ENCODE assay signal across 8 mouse cellular contexts in genomic region chr8:111033482-111034215, GRCm38 (mm10). TPM values are rescaled to one million over a fixed set of nuclear protein-coding genes. Genes with fewer than 3 reads are reported as not detected.
DNase-seq lines count a peak whose midpoint lies in the region; ATAC-seq lines count a peak whose summit lies in the region.

No protein-coding gene starts in this region.

- H3K27me3 ChIP-seq in hindbrain, embryonic 12.5 days, result peaks cover 10% of the 10 kb centered on the region; the same call in 1 of the 2 replicates

- H3K36me3 ChIP-seq in hindbrain, embryonic 12.5 days, result peaks cover 15% of the 10 kb centered on the region

- H3K4me1 ChIP-seq in hindbrain, embryonic 12.5 days, result peaks cover 15% of the 10 kb centered on the region

- H3K9ac ChIP-seq in hindbrain, embryonic 12.5 days, result peak overlapping the region; percentile 82

- H3K9me3 ChIP-seq in hindbrain, embryonic 12.5 days (replicated peaks), result no peaks in the 10 kb centered on the region

- H3K4me2 ChIP-seq in hindbrain, embryonic 12.5 days (replicated peaks), result peak overlapping the region; percentile 75

- WGBS in hindbrain, embryonic 12.5 days, result 7% methylated on average over 37 of the region's 37 CpGs

- peak overlapping the region; percentile 82 for H3K4me3 ChIP-seq in hindbrain, embryonic 12.5 days

- H3K27ac ChIP-seq in hindbrain, embryonic 12.5 days, result peak overlapping the region; percentile 91

- peak; percentile 100 for DNase-seq in NIH3T3 (ENCODE audit: low read depth)
- peak; percentile 98 to 99 for DNase-seq in cerebellum, postnatal 10 days
- DNase-seq in frontal cortex, postnatal 10 days (ENCODE audit: low spot score in 2 of 2), result peak; percentile 98 to 99
- peak; percentile 99 to 100 for DNase-seq in layer of hippocampus, postnatal 14 days (ENCODE audit: low spot score in 2 of 2)
- DNase-seq in lung, postnatal 14 days, result peak; percentile 99
- DNase-seq in retina, adult 2 months (ENCODE audit: low read depth, low spot score), result peak; percentile 100
- DNase-seq in thymus, postnatal 36 days, result peak; percentile 89 to 94

- ATAC-seq in hindbrain, embryonic 12.5 days (ENCODE audit: low FRiP score), result peak; percentile 99

RNA-seq across cellular contexts. Expression of gene Aars, which starts 0.7 kb away (rescaled TPM):
- 78.5 and 83.5 TPM in 2 replicates for polyA plus RNA-seq in hindbrain, embryonic 12.5 days (2016; fragmentation: Nextera tagmentation; extraction: Ambion mirVana)
- 100 to 1,000 TPM in 1 of 2 experiments, 10 to 100 TPM in 1; 96.8 to 107 TPM for total RNA-seq in layer of hippocampus, postnatal 14 days (2021)

RNA-seq across cellular contexts. Expression of gene Ddx19b, which starts 2.1 kb away (rescaled TPM):
- 9.5 and 9.7 TPM in 2 replicates for polyA plus RNA-seq in hindbrain, embryonic 12.5 days (2016; fragmentation: Nextera tagmentation; extraction: Ambion mirVana)
- total RNA-seq in layer of hippocampus, postnatal 14 days (2021), result 10 to 100 TPM; 23.2 to 24.5 TPM

RNA-seq across cellular contexts. Expression of gene Exosc6, which starts 22.5 kb away (rescaled TPM):
- polyA plus RNA-seq in hindbrain, embryonic 12.5 days (2016; fragmentation: Nextera tagmentation; extraction: Ambion mirVana), result 3.2 TPM in 1 of 2 replicates, not detected in the other
- not detected for total RNA-seq in layer of hippocampus, postnatal 14 days (2021)

RNA-seq across cellular contexts. Expression of gene Ddx19a, which starts 36.0 kb away (rescaled TPM):
- polyA plus RNA-seq in hindbrain, embryonic 12.5 days (2016; fragmentation: Nextera tagmentation; extraction: Ambion mirVana), result 13.9 and 16.9 TPM in 2 replicates
- 10 to 100 TPM; 33.1 to 37.2 TPM for total RNA-seq in layer of hippocampus, postnatal 14 days (2021)

RNA-seq across cellular contexts. Expression of gene Clec18a, which starts 58.6 kb away (rescaled TPM):
- polyA plus RNA-seq in hindbrain, embryonic 12.5 days (2016; fragmentation: Nextera tagmentation; extraction: Ambion mirVana), result 1.1 TPM in 2 replicates
- total RNA-seq in layer of hippocampus, postnatal 14 days (2021), result 1 to 10 TPM; 1.5 to 2.1 TPM

Comparison
In these comparisons a context has a peak if more than half of its experiments do, and no peak if none do; other contexts are left out.
1. Peak in every context shown above with its lines: DNase-seq, ATAC-seq, H3K4me3 ChIP-seq and H3K27ac ChIP-seq.